Mouse (Mus musculus): ENCODE data around the gene Msi2. TPM values are rescaled to one million over a fixed set of nuclear protein-coding genes. Genes with fewer than 3 reads are reported as not detected.

Gene Msi2
- polyA plus RNA-seq, 1 experiment from 2014 or later, result 3.9 TPM

GRCm38 (mm10) chr11:88720261-88721143, 2.2 kb upstream of the Msi2 start:
- no peaks in the 10 kb centered on the region for H3K9me3 ChIP-seq (replicated peaks)
- 0 out of 2 replicates have a peak overlapping the region, but pooled peaks have one; percentile 43 for H3K9ac ChIP-seq
- WGBS (ENCODE audit: insufficient replicate concordance), result 51% methylated on average over 13 of the region's 13 CpGs
- no peak overlapping the region for H3K4me3 ChIP-seq (replicated peaks)
- peaks cover 48% of the 10 kb centered on the region for H3K4me1 ChIP-seq (replicated peaks)
- DNase-seq (peak; percentile 62), ATAC-seq (ENCODE audit: low read depth) (peak; percentile 21; the same call in 1 of the 2 replicates)
- H3K27ac ChIP-seq, result no peak overlapping the region
- H3K27me3 ChIP-seq, result no peaks in the 10 kb centered on the region
- peak overlapping the region; percentile 35 for H3K4me2 ChIP-seq
- no peaks in the 10 kb centered on the region for H3K36me3 ChIP-seq

GRCm38 (mm10) chr11:88719601-88720000, 1.3 kb upstream of the Msi2 start:
- H3K9me3 ChIP-seq (replicated peaks), result no peaks in the 10 kb centered on the region
- H3K4me2 ChIP-seq, result peak overlapping the region; percentile 99
- H3K4me3 ChIP-seq (replicated peaks), result no peak overlapping the region
- H3K27me3 ChIP-seq, result no peaks in the 10 kb centered on the region
- ATAC-seq (ENCODE audit: low read depth), result no peak
- peaks cover 57% of the 10 kb centered on the region for H3K4me1 ChIP-seq (replicated peaks)
- WGBS (ENCODE audit: insufficient replicate concordance), result 74% methylated on average over 3 of the region's 3 CpGs
- H3K36me3 ChIP-seq, result no peaks in the 10 kb centered on the region
- no peak for DNase-seq
- no peak overlapping the region for H3K27ac ChIP-seq
- peak overlapping the region; percentile 96; the same call in 1 of the 2 replicates for H3K9ac ChIP-seq

- Histone ChIP-seq H3K27ac (peak overlapping the region; percentile 90), H3K4me1 (replicated peaks) (peaks cover 59% of the 10 kb centered on the region)
- peak; percentile 63 for DNase-seq
Observed at GRCm38 (mm10) chr11:88718766-88719595, 668 bp upstream of the Msi2 start.

GRCm38 (mm10) chr11:88717644-88718049, 666 bp downstream of the Msi2 start:
- Histone ChIP-seq H3K4me1 (replicated peaks) (peaks cover 59% of the 10 kb centered on the region), H3K27me3 (no peaks in the 10 kb centered on the region), H3K36me3 (no peaks in the 10 kb centered on the region), H3K9ac (peak overlapping the region; percentile 96), H3K4me3 (replicated peaks) (peak overlapping the region; percentile 95), H3K27ac (peak overlapping the region; percentile 90), H3K9me3 (replicated peaks) (no peaks in the 10 kb centered on the region), H3K4me2 (peak overlapping the region; percentile 99)
- ATAC-seq (ENCODE audit: low read depth), result peak; percentile 29
- WGBS (ENCODE audit: insufficient replicate concordance), result 0% methylated on average over 35 of the region's 38 CpGs
- DNase-seq, result no peak

More at GRCm38 (mm10) chr11:88718766-88719595, 668 bp upstream of the Msi2 start:
- 6% methylated on average over 38 of the region's 38 CpGs for WGBS (ENCODE audit: insufficient replicate concordance)
- Histone ChIP-seq H3K4me2 (peak overlapping the region; percentile 99), H3K36me3 (no peaks in the 10 kb centered on the region), H3K9ac (peak overlapping the region; percentile 96), H3K4me3 (replicated peaks) (peak overlapping the region; percentile 95), H3K27me3 (no peaks in the 10 kb centered on the region), H3K9me3 (replicated peaks) (no peaks in the 10 kb centered on the region)
- ATAC-seq (ENCODE audit: low read depth), result peak; percentile 66

- peak overlapping the region; percentile 95 for H3K4me3 ChIP-seq (replicated peaks)
Observed at GRCm38 (mm10) chr11:88717016-88717643, 1.2 kb downstream of the Msi2 start.

GRCm38 (mm10) chr11:88716061-88716994, 2.0 kb downstream of the Msi2 start:
- no peaks in the 10 kb centered on the region for H3K27me3 ChIP-seq
- ATAC-seq (ENCODE audit: low read depth) (no peak), DNase-seq (peak; percentile 18)
- H3K4me3 ChIP-seq (replicated peaks), result peak overlapping the region; percentile 95
- H3K27ac ChIP-seq, result peak overlapping the region; percentile 59
- H3K9me3 ChIP-seq (replicated peaks), result no peaks in the 10 kb centered on the region
- peak overlapping the region; percentile 96 for H3K9ac ChIP-seq
- peaks cover 13% of the 10 kb centered on the region for H3K36me3 ChIP-seq
- peaks cover 54% of the 10 kb centered on the region for H3K4me1 ChIP-seq (replicated peaks)
- WGBS (ENCODE audit: insufficient replicate concordance), result 3% methylated on average over 23 of the region's 23 CpGs
- H3K4me2 ChIP-seq, result peak overlapping the region; percentile 99

More at GRCm38 (mm10) chr11:88717016-88717643, 1.2 kb downstream of the Msi2 start:
- ATAC-seq (ENCODE audit: low read depth) (no peak), DNase-seq (no peak)
- H3K9ac ChIP-seq, result peak overlapping the region; percentile 96
- peaks cover 5% of the 10 kb centered on the region for H3K36me3 ChIP-seq
- peak overlapping the region; percentile 90 for H3K27ac ChIP-seq
- no peaks in the 10 kb centered on the region for H3K27me3 ChIP-seq
- H3K4me2 ChIP-seq, result peak overlapping the region; percentile 99
- WGBS (ENCODE audit: insufficient replicate concordance), result 0% methylated on average over 19 of the region's 19 CpGs
- H3K9me3 ChIP-seq (replicated peaks), result no peaks in the 10 kb centered on the region
- H3K4me1 ChIP-seq (replicated peaks), result peaks cover 59% of the 10 kb centered on the region

GRCm38 (mm10) chr11:88715299-88715698, 3.0 kb downstream of the Msi2 start:
- ATAC-seq (ENCODE audit: low read depth) (no peak), DNase-seq (no peak)
- H3K4me1 ChIP-seq (replicated peaks), result peaks cover 44% of the 10 kb centered on the region
- no peaks in the 10 kb centered on the region for H3K27me3 ChIP-seq
- no peaks in the 10 kb centered on the region for H3K9me3 ChIP-seq (replicated peaks)
- no peak overlapping the region for H3K27ac ChIP-seq
- H3K9ac ChIP-seq, result peak overlapping the region; percentile 9; the same call in 1 of the 2 replicates
- H3K4me2 ChIP-seq, result peak overlapping the region; percentile 99; the same call in 1 of the 2 replicates
- H3K36me3 ChIP-seq, result peaks cover 22% of the 10 kb centered on the region
- WGBS (ENCODE audit: insufficient replicate concordance), result 70% methylated on average over 7 of the region's 7 CpGs
- no peak overlapping the region for H3K4me3 ChIP-seq (replicated peaks)

- DNase-seq (no peak), ATAC-seq (ENCODE audit: low read depth) (no peak)
- Histone ChIP-seq H3K27ac (no peak overlapping the region), H3K9me3 (replicated peaks) (no peaks in the 10 kb centered on the region), H3K27me3 (no peaks in the 10 kb centered on the region), H3K36me3 (peaks cover 32% of the 10 kb centered on the region), H3K4me1 (replicated peaks) (peaks cover 32% of the 10 kb centered on the region), H3K9ac (no peak overlapping the region), H3K4me3 (replicated peaks) (no peak overlapping the region), H3K4me2 (no peak overlapping the region)
- 82% methylated on average over 7 of the region's 7 CpGs for WGBS (ENCODE audit: insufficient replicate concordance)
Observed at GRCm38 (mm10) chr11:88714127-88714526, 4.2 kb downstream of the Msi2 start.

- DNase-seq (no peak), ATAC-seq (ENCODE audit: low read depth) (no peak)
- Histone ChIP-seq H3K4me2 (no peak overlapping the region), H3K9me3 (replicated peaks) (no peaks in the 10 kb centered on the region), H3K27ac (no peak overlapping the region), H3K4me1 (replicated peaks) (peaks cover 27% of the 10 kb centered on the region), H3K4me3 (replicated peaks) (no peak overlapping the region), H3K9ac (no peak overlapping the region), H3K27me3 (no peaks in the 10 kb centered on the region), H3K36me3 (peaks cover 36% of the 10 kb centered on the region)
- 66% methylated on average over 9 of the region's 9 CpGs for WGBS (ENCODE audit: insufficient replicate concordance)
Observed at GRCm38 (mm10) chr11:88713479-88713878, 4.8 kb downstream of the Msi2 start.
